Mouse (Mus musculus): ENCODE measurements at regions not wholly inside any gene's neighbourhood (a gene's known extent, or its start where the extent isn't known, plus 50 kb on each side); places are given as distances from the start of the nearest gene placed in this dataset.

DNA sequence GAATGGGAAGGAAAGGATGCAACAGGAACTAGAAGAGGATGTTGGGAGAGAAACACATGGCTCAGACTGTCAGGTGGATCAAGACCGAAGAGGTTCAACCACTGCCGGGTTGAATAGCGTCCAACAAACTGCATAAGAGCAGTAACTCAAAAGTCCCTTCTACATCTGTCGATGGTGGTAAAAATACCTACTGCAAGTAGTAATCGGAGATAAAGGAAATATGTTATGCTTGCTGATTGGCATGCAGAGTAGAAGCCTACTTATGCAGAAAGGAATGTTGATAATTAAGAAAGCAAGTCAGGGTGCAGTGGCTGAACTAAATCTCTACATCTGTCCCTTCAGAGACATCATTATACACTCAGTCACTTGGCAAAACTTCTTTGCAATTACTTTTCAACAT is 330.9 kb upstream of the Actbl2 start:
- Histone ChIP-seq H3K27ac (no peak overlapping the region), H3K27me3 (ENCODE audit: poor library complexity, severe bottlenecking) (no peaks in the 10 kb centered on the region), H3K4me3 (no peak overlapping the region), H3K4me1 (no peaks in the 10 kb centered on the region), H3K36me3 (replicated peaks) (no peaks in the 10 kb centered on the region), H3K9me3 (no peaks in the 10 kb centered on the region)
- no peak for DNase-seq (ENCODE audit: extremely low spot score, low spot score)
- WGBS = 90% methylated on average over 5 of the region's 5 CpGs

DNA sequence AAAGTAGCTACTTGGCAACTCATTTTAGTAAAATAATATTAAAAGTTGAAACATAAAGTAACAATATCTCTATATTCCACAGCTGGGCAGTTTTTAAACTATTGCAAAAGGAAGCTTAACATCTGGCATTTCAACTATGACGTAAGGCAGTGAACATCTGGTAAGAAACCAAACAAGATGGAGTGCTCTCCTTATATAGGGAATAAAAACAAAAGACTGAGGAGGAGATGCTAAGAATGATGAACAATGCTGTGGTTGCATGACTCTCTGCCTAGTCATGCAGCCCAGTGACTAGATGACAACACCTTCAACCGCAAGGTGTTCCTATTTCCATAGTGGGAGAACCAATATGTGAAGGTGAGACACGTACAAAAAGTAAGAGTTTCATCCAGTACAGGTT is 329.9 kb upstream of the Actbl2 start:
- Histone ChIP-seq H3K4me1 (no peaks in the 10 kb centered on the region), H3K27me3 (ENCODE audit: poor library complexity, severe bottlenecking) (no peaks in the 10 kb centered on the region), H3K9me3 (no peaks in the 10 kb centered on the region), H3K36me3 (replicated peaks) (no peaks in the 10 kb centered on the region), H3K4me3 (no peak overlapping the region), H3K27ac (no peak overlapping the region)
- no peak for DNase-seq (ENCODE audit: extremely low spot score, low spot score)
- WGBS = 90% methylated on average over 3 of the region's 3 CpGs

DNA sequence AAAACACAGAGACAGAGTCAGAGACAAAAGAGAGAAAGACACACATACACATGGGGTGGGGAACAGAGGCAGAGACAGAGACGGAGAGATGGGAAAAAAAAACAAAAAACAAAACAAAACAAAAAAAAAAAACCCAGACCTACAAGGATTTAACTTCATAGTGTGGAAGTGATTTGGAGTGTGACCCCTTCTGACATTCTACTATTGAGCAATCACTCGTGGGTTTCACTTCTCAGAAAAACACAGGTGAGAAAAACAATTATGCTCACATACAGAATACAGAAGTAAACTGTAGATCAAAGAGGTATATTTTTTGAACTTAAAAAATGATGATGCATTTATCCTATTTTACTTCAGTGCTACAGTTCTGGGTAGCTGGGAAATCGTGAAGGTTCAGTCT is 326.7 kb upstream of the Actbl2 start:
- Histone ChIP-seq H3K9me3 (no peaks in the 10 kb centered on the region), H3K4me3 (no peak overlapping the region), H3K27me3 (ENCODE audit: poor library complexity, severe bottlenecking) (no peaks in the 10 kb centered on the region), H3K4me1 (no peaks in the 10 kb centered on the region), H3K36me3 (replicated peaks) (no peaks in the 10 kb centered on the region), H3K27ac (no peak overlapping the region)
- WGBS = 73% methylated on average over 3 of the region's 3 CpGs
- DNase-seq (ENCODE audit: extremely low spot score, low spot score) = no peak

DNA sequence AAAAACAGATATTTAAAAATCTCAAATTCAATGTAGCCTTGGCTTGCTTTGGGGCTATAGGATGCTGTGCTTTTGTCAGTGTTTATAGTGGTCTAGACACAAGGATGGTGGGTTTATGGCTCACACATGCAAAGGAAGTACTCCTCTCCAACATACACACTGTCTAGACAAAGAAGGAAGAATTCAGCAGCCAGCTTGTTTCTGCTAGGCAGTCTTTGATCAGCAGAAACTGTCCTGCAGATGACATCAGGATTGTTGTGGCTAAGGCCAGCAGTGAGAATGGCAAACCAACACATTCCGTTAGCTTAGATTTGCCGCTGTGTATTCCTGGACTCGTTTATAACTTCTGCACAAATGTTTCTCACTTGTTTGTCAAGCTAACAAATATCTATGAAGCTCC is 325.9 kb upstream of the Actbl2 start:
- WGBS = 87% methylated on average over 3 of the region's 3 CpGs
- no peaks in the 10 kb centered on the region for H3K36me3 ChIP-seq (replicated peaks)

DNA sequence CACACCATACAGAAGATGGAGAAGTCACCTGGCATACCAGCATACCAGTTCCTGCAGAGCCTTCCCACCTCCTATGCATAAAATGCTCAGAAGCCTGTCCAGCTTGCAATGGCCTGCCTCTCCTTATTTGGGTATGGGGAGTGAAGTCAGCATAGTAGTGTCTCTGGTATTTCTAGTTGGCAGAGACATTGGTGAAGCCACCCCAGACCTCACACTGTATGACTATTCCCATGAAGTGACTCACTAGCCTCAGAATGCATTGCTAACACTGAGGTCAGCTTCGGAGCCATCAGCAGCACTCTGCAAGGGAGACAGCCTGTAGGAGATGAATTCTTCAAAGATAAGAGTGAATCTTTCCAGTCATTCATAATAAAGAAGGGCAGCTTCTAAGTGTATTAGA is 325.2 kb upstream of the Actbl2 start:
- Histone ChIP-seq H3K27ac (no peak overlapping the region), H3K36me3 (replicated peaks) (no peaks in the 10 kb centered on the region), H3K27me3 (ENCODE audit: poor library complexity, severe bottlenecking) (no peaks in the 10 kb centered on the region), H3K4me1 (no peaks in the 10 kb centered on the region), H3K9me3 (no peaks in the 10 kb centered on the region), H3K4me3 (no peak overlapping the region)
- 90% methylated on average over 1 of the region's 1 CpGs for WGBS
- no peak for DNase-seq (ENCODE audit: extremely low spot score, low spot score)

More for the DNA sequence above, 325.9 kb upstream of the Actbl2 start:
- Histone ChIP-seq H3K27ac (no peak overlapping the region), H3K9me3 (no peaks in the 10 kb centered on the region), H3K4me1 (no peaks in the 10 kb centered on the region), H3K4me3 (no peak overlapping the region), H3K27me3 (ENCODE audit: poor library complexity, severe bottlenecking) (no peaks in the 10 kb centered on the region)
- no peak for DNase-seq (ENCODE audit: extremely low spot score, low spot score)

DNA sequence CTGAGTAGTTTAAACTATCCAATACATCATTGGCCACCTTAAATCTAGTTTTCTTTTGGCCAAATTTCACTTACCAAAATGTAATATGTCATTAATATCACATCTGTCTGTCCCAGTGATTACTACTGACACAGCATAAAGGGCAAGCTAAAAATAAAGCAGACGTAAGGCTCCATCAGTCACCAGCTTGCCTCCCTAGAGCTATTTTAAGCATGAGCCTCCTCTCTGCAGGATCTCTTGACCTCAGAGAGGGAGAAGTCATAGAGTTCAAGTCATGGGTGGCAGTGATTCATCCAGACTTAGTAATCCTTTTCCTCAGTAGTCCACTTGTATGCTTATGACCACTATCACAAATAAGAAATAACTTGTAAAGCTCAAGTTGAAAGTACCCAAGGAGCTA is 313.2 kb upstream of the Actbl2 start:
- no peak overlapping the region for H3K4me3 ChIP-seq
- H3K4me1 ChIP-seq = no peaks in the 10 kb centered on the region
- no peak for DNase-seq (ENCODE audit: extremely low spot score, low spot score)
- no peaks in the 10 kb centered on the region for H3K9me3 ChIP-seq
- no peak overlapping the region for H3K27ac ChIP-seq
- H3K36me3 ChIP-seq (replicated peaks) = no peaks in the 10 kb centered on the region
- WGBS = 74% methylated on average over 1 of the region's 1 CpGs
- no peaks in the 10 kb centered on the region for H3K27me3 ChIP-seq (ENCODE audit: poor library complexity, severe bottlenecking)

DNA sequence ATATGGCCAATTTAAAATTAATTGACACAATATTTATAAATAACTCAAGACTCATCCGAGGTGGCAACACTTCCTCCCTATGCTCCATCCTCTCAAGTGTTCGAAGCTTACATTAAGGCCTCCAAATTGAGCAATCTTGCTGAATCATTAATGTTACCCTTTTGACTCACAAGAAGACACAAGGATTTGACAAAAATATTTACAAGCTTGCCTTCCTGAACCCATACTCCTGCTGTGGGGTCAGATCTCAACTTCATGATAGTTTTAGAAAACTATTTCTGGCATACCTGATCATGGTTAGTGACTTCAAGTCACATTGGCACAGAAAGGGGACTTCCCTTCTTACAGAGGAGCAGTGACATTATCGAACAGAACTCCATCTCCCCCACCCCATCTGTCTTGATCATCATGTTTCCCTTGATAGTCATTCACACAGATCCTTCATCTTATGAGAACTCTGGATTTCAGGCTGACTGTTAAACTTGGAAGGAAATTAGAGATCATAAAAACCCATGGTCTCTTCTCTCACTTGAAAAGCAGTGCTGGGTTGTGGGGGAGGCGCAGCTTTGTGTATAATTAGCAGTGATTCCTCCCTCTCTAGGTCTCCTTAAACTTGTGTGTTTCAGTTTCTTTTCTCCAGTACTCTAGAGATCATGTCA is 311.7 kb upstream of the Actbl2 start:
- 87% methylated on average over 4 of the region's 4 CpGs for WGBS
- Histone ChIP-seq H3K9me3 (no peaks in the 10 kb centered on the region), H3K4me1 (no peaks in the 10 kb centered on the region), H3K27ac (no peak overlapping the region), H3K4me3 (no peak overlapping the region), H3K27me3 (ENCODE audit: poor library complexity, severe bottlenecking) (no peaks in the 10 kb centered on the region), H3K36me3 (replicated peaks) (no peaks in the 10 kb centered on the region)
- no peak for DNase-seq (ENCODE audit: extremely low spot score, low spot score)

DNA sequence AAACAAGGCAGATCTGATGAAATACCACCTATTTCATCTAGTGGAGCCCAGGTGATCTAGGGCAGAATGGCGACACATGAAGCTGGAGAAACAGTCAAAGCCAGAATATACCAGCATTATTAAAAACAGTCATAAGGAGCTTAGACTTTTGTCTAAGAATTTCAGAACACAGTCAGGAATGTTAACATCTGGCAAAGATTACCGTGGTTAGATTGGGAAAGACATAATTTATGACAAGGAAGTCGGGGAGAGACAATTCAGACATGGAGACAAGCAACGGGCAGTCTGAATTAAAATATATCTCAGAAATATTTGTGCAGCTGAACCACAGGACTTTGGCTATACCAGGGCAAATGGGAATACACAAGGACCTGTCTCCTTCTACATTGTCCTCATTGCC is 310.8 kb upstream of the Actbl2 start:
- 86% methylated on average over 4 of the region's 4 CpGs for WGBS
- Histone ChIP-seq H3K36me3 (replicated peaks) (no peaks in the 10 kb centered on the region), H3K4me1 (no peaks in the 10 kb centered on the region), H3K27me3 (ENCODE audit: poor library complexity, severe bottlenecking) (no peaks in the 10 kb centered on the region), H3K27ac (no peak overlapping the region), H3K4me3 (no peak overlapping the region), H3K9me3 (no peaks in the 10 kb centered on the region)
- no peak for DNase-seq (ENCODE audit: extremely low spot score, low spot score)

DNA sequence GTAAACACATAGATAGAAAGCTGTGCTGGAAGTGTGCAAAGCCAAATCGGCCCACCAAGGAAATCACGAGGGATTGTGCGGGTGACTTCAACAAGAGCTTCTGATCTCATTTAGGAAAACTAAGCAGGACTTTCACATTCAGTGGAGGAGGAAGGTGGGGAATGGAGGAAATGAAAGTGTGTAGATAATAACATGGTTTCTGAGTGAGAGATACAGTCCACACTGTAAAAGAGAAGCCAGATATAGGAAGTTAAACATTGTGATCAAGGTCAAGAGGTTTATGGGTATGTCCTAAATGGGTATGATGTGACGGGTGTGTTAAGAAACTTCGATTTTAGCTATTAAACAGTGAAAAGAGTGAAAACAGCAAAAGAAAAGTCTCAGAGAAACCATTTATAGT is 310.1 kb upstream of the Actbl2 start:
- 92% methylated on average over 5 of the region's 5 CpGs for WGBS
- DNase-seq (ENCODE audit: extremely low spot score, low spot score) = no peak
- H3K36me3 ChIP-seq (replicated peaks) = no peaks in the 10 kb centered on the region
- H3K9me3 ChIP-seq = no peaks in the 10 kb centered on the region
- no peak overlapping the region for H3K27ac ChIP-seq
- H3K4me3 ChIP-seq = no peak overlapping the region
- no peaks in the 10 kb centered on the region for H3K27me3 ChIP-seq (ENCODE audit: poor library complexity, severe bottlenecking)
- H3K4me1 ChIP-seq = no peaks in the 10 kb centered on the region

DNA sequence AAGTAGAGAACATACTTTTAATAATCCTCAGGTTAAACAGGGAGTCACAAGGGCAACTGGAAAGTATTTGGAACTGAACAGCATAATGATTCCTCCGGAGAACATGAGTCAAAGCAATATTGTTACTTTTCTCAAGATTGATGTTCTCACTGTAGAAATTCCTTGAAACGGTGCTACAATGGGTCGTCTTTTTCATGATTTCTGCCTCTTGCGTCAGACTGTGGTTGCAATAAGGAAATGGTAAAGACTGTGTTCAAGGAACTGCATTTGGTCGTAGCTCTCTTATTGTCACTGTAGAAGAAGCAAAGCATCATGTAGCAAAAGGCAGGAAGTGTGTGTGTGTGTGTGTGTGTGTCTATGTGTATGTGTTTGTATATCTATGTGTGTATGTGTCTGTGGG is 294.6 kb upstream of the Actbl2 start:
- Histone ChIP-seq H3K4me1 (no peaks in the 10 kb centered on the region), H3K4me3 (no peak overlapping the region), H3K27ac (no peak overlapping the region), H3K9me3 (peaks cover 3% of the 10 kb centered on the region; the same call in 1 of the 2 replicates), H3K36me3 (replicated peaks) (no peaks in the 10 kb centered on the region), H3K27me3 (ENCODE audit: poor library complexity, severe bottlenecking) (no peaks in the 10 kb centered on the region)
- DNase-seq (ENCODE audit: extremely low spot score, low spot score) = no peak
- 94% methylated on average over 5 of the region's 5 CpGs for WGBS

DNA sequence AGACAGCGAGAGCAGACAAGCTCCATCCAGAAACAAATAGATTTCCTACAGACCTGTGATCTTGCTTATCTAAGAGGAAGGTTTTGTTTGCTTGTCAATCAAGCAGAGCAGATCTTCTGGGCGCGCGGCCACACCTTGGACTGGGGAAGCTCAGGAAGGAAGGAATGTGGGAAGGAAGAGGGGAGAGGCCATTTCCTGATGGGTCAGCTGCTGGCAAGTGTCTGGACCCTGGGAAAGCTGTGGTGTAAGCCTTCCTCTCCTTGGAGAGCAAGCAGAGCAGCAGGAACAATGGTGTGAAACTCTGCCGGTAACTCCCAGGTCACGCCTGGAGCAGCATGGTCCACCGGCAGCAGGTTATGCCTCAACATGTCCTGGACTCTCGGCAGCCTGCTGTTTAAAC is 287.7 kb upstream of the Actbl2 start:
- H3K27ac ChIP-seq = peak overlapping the region; percentile 74
- H3K9me3 ChIP-seq = no peaks in the 10 kb centered on the region
- H3K27me3 ChIP-seq (ENCODE audit: poor library complexity, severe bottlenecking) = no peaks in the 10 kb centered on the region
- DNase-seq (ENCODE audit: extremely low spot score, low spot score) = peak; percentile 16
- peaks cover 10% of the 10 kb centered on the region for H3K4me1 ChIP-seq
- no peaks in the 10 kb centered on the region for H3K36me3 ChIP-seq (replicated peaks)
- H3K4me3 ChIP-seq = no peak overlapping the region
- WGBS = 65% methylated on average over 8 of the region's 8 CpGs

DNA sequence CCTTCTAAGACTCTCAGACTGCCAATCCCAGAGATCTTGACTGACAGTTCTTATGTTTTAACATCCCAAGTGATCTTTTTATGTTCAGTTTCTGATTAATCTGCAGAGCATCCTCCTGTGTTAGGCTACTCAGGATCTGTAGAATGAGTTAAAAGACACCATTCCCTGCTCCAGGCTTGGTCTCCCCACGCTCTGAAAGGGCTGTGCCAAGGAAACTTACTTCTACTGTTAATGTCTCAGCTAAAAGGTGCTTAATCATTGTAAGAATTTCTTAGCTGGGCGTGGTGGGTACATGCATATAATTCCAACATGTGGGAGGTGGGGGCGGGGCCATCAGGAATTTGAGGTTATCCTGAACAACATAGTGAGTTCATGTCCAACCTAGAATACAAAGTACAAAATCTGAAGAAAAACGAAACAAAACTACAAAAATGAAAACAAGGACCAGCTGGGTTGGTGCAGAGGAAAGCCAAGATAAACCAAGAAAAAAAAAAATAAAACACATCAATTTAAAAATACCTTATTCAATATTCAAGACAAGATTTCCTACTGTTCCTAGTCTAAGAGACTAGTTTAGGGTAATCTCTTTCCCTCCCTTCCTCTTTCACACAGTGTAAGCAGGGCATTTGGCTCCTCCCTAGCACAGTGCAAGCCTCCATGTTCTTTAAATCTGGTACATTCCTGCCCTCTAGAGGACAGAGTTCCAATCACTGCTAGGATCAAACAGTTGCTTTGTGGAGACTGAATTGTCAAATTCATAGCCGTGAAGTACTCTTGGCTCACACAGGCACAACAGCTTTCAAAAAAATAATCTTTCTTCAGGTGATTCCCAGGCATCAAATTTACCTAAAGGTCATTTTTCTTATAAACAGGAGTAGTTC is 286.9 kb upstream of the Actbl2 start:
- 65% methylated on average over 5 of the region's 5 CpGs for WGBS
- H3K36me3 ChIP-seq (replicated peaks) = no peaks in the 10 kb centered on the region
- peak overlapping the region; percentile 74 for H3K27ac ChIP-seq

DNA sequence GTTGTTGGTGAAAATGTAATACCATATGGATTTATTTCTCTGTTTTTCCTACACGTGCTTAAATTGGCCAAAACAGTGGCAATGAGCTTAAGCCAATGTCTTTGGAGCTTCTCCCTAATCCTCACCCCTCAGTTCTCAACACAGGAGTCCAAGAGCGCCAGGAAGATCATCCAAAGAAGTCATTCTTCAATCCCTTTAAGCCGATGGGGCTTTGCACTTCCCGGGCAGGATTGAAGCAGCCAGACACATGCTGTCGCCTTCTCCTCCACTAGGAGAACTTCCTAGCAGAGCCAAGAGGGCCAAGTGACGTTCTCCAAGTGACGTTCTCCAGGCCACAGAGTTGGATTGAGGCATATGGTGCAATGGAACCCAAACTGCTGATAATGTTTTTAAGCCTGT is 286.3 kb upstream of the Actbl2 start:
- no peak overlapping the region for H3K27ac ChIP-seq
- H3K4me1 ChIP-seq = peaks cover 10% of the 10 kb centered on the region
- no peaks in the 10 kb centered on the region for H3K27me3 ChIP-seq (ENCODE audit: poor library complexity, severe bottlenecking)
- DNase-seq (ENCODE audit: extremely low spot score, low spot score) = no peak
- no peaks in the 10 kb centered on the region for H3K36me3 ChIP-seq (replicated peaks)
- WGBS = 52% methylated on average over 7 of the region's 7 CpGs
- H3K4me3 ChIP-seq = no peak overlapping the region
- H3K9me3 ChIP-seq = no peaks in the 10 kb centered on the region

More for the DNA sequence above, 286.9 kb upstream of the Actbl2 start:
- peaks cover 10% of the 10 kb centered on the region for H3K4me1 ChIP-seq
- no peaks in the 10 kb centered on the region for H3K27me3 ChIP-seq (ENCODE audit: poor library complexity, severe bottlenecking)
- DNase-seq (ENCODE audit: extremely low spot score, low spot score) = peak; percentile 23
- H3K9me3 ChIP-seq = no peaks in the 10 kb centered on the region
- H3K4me3 ChIP-seq = no peak overlapping the region

All from forebrain, embryonic 10.5 days (tissue).